Mouse (Mus musculus) hindbrain, postnatal 0 days (tissue): Measurements from ENCODE around the gene Cacybp. TPM values are rescaled to one million over a fixed set of nuclear protein-coding genes. Genes with fewer than 3 reads are reported as not detected.

Experiments used
- ATAC-seq: fragments of 200-750 bp; cut with Nextera tagmentation; 2 replicates; pipeline ENCODE4 v1.8.0; 2017; ENCODE audit warnings: mild to moderate bottlenecking, moderate TSS enrichment, moderate library complexity
- DNase-seq: peaks from one replicate; pipeline ENCODE4 v3.0.0-alpha.2; 2015; ENCODE audit warnings: low spot score
- H3K27ac ChIP-seq: fragments of 300-500 bp; sonication (generic); 2 replicates; pipeline ENCODE4 v1.5.1; 2014; ENCODE audit warnings: mild to moderate bottlenecking
- H3K27me3 ChIP-seq: fragments of 300-500 bp; sonication (generic); 2 replicates; pipeline ENCODE4 v1.6.1; 2014; ENCODE audit warnings: low read length, mixed read lengths; ENCODE audit not compliant: insufficient read depth
- H3K36me3 ChIP-seq: fragments of 300-500 bp; sonication (generic); 2 replicates; pipeline ENCODE4 v1.6.1; 2014; ENCODE audit warnings: low read length, mixed read lengths; ENCODE audit not compliant: insufficient read depth
- H3K4me1 ChIP-seq: fragments of 300-500 bp; sonication (generic); 2 replicates; pipeline ENCODE4 v1.6.1; 2014; ENCODE audit warnings: antibody characterized with exemption, low read length, mixed read lengths; ENCODE audit not compliant: insufficient read depth
- H3K4me2 ChIP-seq: fragments of 300-500 bp; sonication (generic); 2 replicates; pipeline ENCODE4 v1.6.1; 2014; ENCODE audit warnings: low read depth, mild to moderate bottlenecking, low read length, moderate library complexity, mixed read lengths
- H3K4me3 ChIP-seq: fragments of 300-500 bp; sonication (generic); 2 replicates; pipeline ENCODE4 v1.5.1; 2014; ENCODE audit warnings: low read length
- H3K9ac ChIP-seq: fragments of 300-500 bp; sonication (generic); replicated peaks from 2 replicates; pipeline ENCODE4 v1.6.1; 2014; ENCODE audit warnings: mild to moderate bottlenecking, low read length, moderate library complexity, mixed read lengths
- H3K9me3 ChIP-seq: fragments of 300-500 bp; sonication (generic); 2 replicates; pipeline ENCODE4 v1.6.1; 2016; ENCODE audit warnings: low read length, mixed read lengths
- CTCF ChIP-seq: IDR thresholded peaks from 2 replicates; pipeline ENCODE4 v1.5.1; 2016; ENCODE audit warnings: antibody characterized with exemption, control low read depth, low read depth
- WGBS: fragments of 180-500 bp; shearing (Covaris S2); extraction: QIAGEN DNeasy Blood & Tissue Kit; methylation state at CpG from one replicate; pipeline ENCODE4 v1.1.7; 2014; 5-methylcytosine and 5-hydroxymethylcytosine counted together
- polyA plus RNA-seq: library from polyadenylated mRNA; unstranded; fragments of >200 nt; fragmentation: Nextera tagmentation; extraction: Ambion mirVana; gene quantifications from 2 replicates; pipeline ENCODE4 v1.2.1, GENCODE M21; 2015
- total RNA-seq: library from RNA; depleted of rRNA; stranded (reverse); fragments of >200 nt; gene quantifications from 2 replicates; pipeline ENCODE4 v1.2.3, GENCODE M21; 2014; rRNA removed

Cacybp gene
- total RNA-seq (49.5 and 76.6 TPM in 2 replicates), polyA plus RNA-seq (316 and 317 TPM in 2 replicates)

- ATAC-seq (peak; percentile 98), DNase-seq (peak; percentile 100)
- H3K4me3 ChIP-seq, result peak within 1 kb of the TSS; percentile 87
- H3K27ac ChIP-seq, result peak within 1 kb of the TSS; percentile 99
- H3K4me1 ChIP-seq, result peaks cover 18% of the 10 kb centered on the region
- no peaks in the 10 kb centered on the region for H3K27me3 ChIP-seq
- WGBS, result under 1% methylated on average over 74 of the region's 76 CpGs
- peak within 1 kb of the TSS; percentile 83 for H3K9ac ChIP-seq
- TF ChIP-seq CTCF, result peak; percentile 82
- H3K9me3 ChIP-seq, result no peaks in the 10 kb centered on the region
- no peaks in the 10 kb centered on the region for H3K36me3 ChIP-seq
- H3K4me2 ChIP-seq, result peak within 1 kb of the TSS; percentile 86
These were observed at the start of gene Cacybp for GRCm38 (mm10) chr1:160212703-160213669. Gene Cacybp (minus strand): TSS chr1:160212875.

DNA sequence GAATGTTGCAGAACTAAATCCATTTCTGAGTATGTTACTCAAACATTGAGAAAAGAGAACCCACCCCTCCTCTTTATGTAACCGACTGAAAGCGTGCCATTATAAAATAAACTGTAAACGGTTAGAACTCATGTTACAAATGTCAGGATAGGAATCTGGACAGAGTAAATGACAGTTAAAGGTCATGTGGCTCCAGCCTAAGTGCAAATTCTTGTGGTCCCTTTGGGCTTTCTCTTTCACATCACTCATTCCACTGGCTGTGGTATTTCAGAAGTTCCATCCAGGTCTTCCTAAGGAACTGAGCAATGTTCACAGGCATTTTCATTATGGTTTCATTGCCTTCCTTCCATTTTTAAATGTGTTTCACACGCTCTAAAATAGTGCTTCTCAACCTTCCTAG lies 49.7 kb upstream of the Cacybp start:
- 79% methylated on average over 4 of the region's 4 CpGs for WGBS

GRCm38 (mm10) chr1:160261849-160262248 lies 49.2 kb upstream of the Cacybp start:
- no peak for ATAC-seq
- Histone ChIP-seq H3K4me1 (no peaks in the 10 kb centered on the region; the same call in 1 of the 2 replicates), H3K9ac (no peak overlapping the region), H3K36me3 (no peaks in the 10 kb centered on the region), H3K4me3 (no peak overlapping the region), H3K27me3 (no peaks in the 10 kb centered on the region), H3K9me3 (no peaks in the 10 kb centered on the region), H3K4me2 (no peak overlapping the region), H3K27ac (no peak overlapping the region)
- DNase-seq, result no peak
- TF ChIP-seq CTCF, result no peak
- WGBS, result 59% methylated on average over 2 of the region's 2 CpGs

More for the DNA sequence above, 49.7 kb upstream of the Cacybp start:
- Histone ChIP-seq H3K27ac (no peak overlapping the region), H3K27me3 (no peaks in the 10 kb centered on the region), H3K4me3 (no peak overlapping the region), H3K9me3 (no peaks in the 10 kb centered on the region), H3K36me3 (no peaks in the 10 kb centered on the region), H3K4me2 (no peak overlapping the region), H3K4me1 (no peaks in the 10 kb centered on the region; the same call in 1 of the 2 replicates), H3K9ac (no peak overlapping the region)
- ATAC-seq (no peak), DNase-seq (no peak)
- TF ChIP-seq CTCF, result no peak

GRCm38 (mm10) chr1:160260605-160261004 lies 47.9 kb upstream of the Cacybp start:
- no peak for TF ChIP-seq CTCF
- WGBS, result 80% methylated on average over 4 of the region's 4 CpGs
- H3K4me3 ChIP-seq, result no peak overlapping the region
- H3K27ac ChIP-seq, result peak overlapping the region; percentile 41; the same call in 1 of the 2 replicates
- H3K4me2 ChIP-seq, result no peak overlapping the region
- no peaks in the 10 kb centered on the region for H3K27me3 ChIP-seq
- no peaks in the 10 kb centered on the region; the same call in 1 of the 2 replicates for H3K4me1 ChIP-seq
- H3K9ac ChIP-seq, result no peak overlapping the region
- DNase-seq, result no peak
- ATAC-seq, result no peak
- no peaks in the 10 kb centered on the region for H3K36me3 ChIP-seq
- H3K9me3 ChIP-seq, result no peaks in the 10 kb centered on the region

DNA sequence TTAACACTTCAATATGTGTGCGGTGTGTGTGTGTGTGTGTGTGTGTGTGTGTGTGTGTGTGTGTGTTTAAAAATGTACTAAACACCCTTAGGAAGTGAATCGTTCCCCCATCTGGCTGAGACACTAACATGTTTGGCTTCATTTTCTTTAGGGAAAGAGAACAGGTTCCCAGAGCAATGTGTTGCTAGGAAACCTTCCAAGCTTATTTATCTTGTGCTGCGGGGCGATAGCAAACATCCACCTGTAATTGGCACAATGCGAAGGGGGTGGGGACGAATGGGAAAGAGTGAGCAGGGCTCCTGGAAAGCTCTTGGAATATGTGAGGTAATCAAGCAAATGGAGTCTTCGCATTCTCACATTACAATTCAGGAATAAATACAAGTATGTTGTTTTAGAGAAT lies 47.2 kb upstream of the Cacybp start:
- H3K4me1 ChIP-seq, result no peaks in the 10 kb centered on the region; the same call in 1 of the 2 replicates
- H3K27ac ChIP-seq, result 0 out of 2 replicates have a peak overlapping the region, but pooled peaks have one; percentile 45
- no peak overlapping the region for H3K4me2 ChIP-seq
- no peak for TF ChIP-seq CTCF
- no peaks in the 10 kb centered on the region for H3K9me3 ChIP-seq
- H3K9ac ChIP-seq, result no peak overlapping the region
- H3K36me3 ChIP-seq, result no peaks in the 10 kb centered on the region
- H3K4me3 ChIP-seq, result no peak overlapping the region
- WGBS, result 26% methylated on average over 7 of the region's 7 CpGs
- no peaks in the 10 kb centered on the region for H3K27me3 ChIP-seq
- peak; percentile 78 for DNase-seq
- ATAC-seq, result peak; percentile 84

DNA sequence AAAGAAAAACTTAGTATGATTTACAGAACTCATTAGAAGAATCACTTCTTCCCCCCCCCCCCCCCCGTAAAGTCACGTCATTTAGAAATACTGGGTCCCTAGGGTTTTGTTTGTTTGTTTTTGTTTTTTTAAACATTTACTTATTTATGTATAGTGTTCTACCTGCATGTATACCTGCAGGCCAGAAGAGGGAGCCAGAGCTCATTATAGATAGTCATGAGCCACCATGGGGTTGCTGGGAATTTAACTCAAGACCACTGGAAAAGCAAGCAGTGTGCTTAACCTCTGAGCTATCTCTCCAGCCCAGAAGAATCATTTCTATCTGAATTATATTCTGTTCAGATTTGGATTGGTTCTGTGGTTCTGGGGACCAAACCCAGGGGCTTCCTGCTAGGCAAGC lies 40.4 kb upstream of the Cacybp start:
- peak; percentile 18; the same call in 1 of the 2 replicates for TF ChIP-seq CTCF
- Histone ChIP-seq H3K4me1 (no peaks in the 10 kb centered on the region), H3K27me3 (no peaks in the 10 kb centered on the region), H3K9ac (no peak overlapping the region), H3K27ac (no peak overlapping the region), H3K4me2 (no peak overlapping the region), H3K36me3 (0 out of 2 replicates have a peak, but pooled peaks cover 4% of the 10 kb centered on the region), H3K4me3 (no peak overlapping the region), H3K9me3 (no peaks in the 10 kb centered on the region)
- 86% methylated on average over 2 of the region's 2 CpGs for WGBS
- ATAC-seq (no peak), DNase-seq (no peak)
